In the genomic region with DNA sequence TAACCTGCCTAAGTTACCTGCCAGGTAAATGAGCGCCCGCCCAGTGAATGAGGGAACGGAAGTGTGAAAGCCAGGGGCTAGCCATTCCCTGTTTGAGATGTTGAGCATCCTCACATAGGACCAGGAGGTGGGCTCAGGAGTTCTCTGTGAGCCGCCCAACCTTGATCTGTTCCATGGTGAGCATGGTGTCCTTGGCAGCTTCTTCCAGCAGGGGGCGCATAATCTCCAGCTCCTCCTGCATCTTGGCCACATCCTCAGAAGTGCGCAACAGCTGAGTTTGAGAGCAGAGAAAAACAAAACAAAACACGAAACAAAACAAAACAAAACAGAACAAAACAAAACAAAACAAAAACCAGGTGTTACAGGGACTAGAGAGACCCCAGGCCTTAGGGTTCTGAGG, we compare ENCODE assay signal across 9 mouse cellular contexts. TPM values are rescaled to one million over a fixed set of nuclear protein-coding genes. Genes with fewer than 3 reads are reported as not detected.
DNase-seq lines count a peak whose midpoint lies in the region; ATAC-seq and TF ChIP-seq lines count a peak whose summit lies in the region.
"Had no signal": no experiment of that assay in that cellular context is flagged by ENCODE, and none has a peak within 500 bp of the region (broad histone marks: within the 10 kb centered on the region; RNA-seq: fewer than 3 reads in every experiment).

No protein-coding gene starts in this region.

- peak; percentile 92 for TF ChIP-seq CTCF in left cerebral cortex, adult 2 months (IDR thresholded peaks at IDR 0.05)

- H3K9me3 ChIP-seq in heart, embryonic 11.5 days (replicated peaks; ENCODE audit: control insufficient read depth, low read length), result no peaks in the 10 kb centered on the region
- no peaks in the 10 kb centered on the region for H3K9me3 ChIP-seq in midbrain, embryonic 13.5 days

- peaks cover 5% of the 10 kb centered on the region; the same call in 1 of the 2 replicates for H3K27me3 ChIP-seq in heart, embryonic 11.5 days (ENCODE audit: control insufficient read depth, insufficient read depth, low read length)
- no peaks in the 10 kb centered on the region for H3K27me3 ChIP-seq in midbrain, embryonic 13.5 days
- H3K27me3 ChIP-seq: Patski had no signal

- H3K27ac ChIP-seq in heart, embryonic 11.5 days (ENCODE audit: low read depth, low read length), result no peak overlapping the region
- no peak overlapping the region for H3K27ac ChIP-seq in left cerebral cortex, adult 2 months
- H3K27ac ChIP-seq in midbrain, embryonic 13.5 days, result no peak overlapping the region

- intact Hi-C loops in left cerebral cortex, adult 2 months (cut with DNase I), result loop anchor here (2.0 kb wide), 2 partner anchors 51 to 201 kb away; a partner anchor contains a TSS

- no peak overlapping the region for H3K4me3 ChIP-seq in heart, embryonic 11.5 days (ENCODE audit: low read depth, low read length)
- H3K4me3 ChIP-seq in left cerebral cortex, adult 2 months, result no peak overlapping the region
- H3K4me3 ChIP-seq in midbrain, embryonic 13.5 days (replicated peaks), result no peak overlapping the region

- H3K4me2 ChIP-seq in heart, embryonic 11.5 days, result no peak overlapping the region
- H3K4me2 ChIP-seq in midbrain, embryonic 13.5 days (replicated peaks), result no peak overlapping the region

- peaks cover 9% of the 10 kb centered on the region; the same call in 1 of the 2 replicates for H3K4me1 ChIP-seq in heart, embryonic 11.5 days (ENCODE audit: control insufficient read depth, insufficient read depth, low read length)
- peaks cover 29% of the 10 kb centered on the region for H3K4me1 ChIP-seq in midbrain, embryonic 13.5 days (replicated peaks)

- ATAC-seq in heart, embryonic 11.5 days (replicated peaks; ENCODE audit: insufficient number of reproducible peaks, low FRiP score, low TSS enrichment), result no peak
- 0 out of 2 replicates have a peak, but pooled peaks have one; percentile 7 for ATAC-seq in midbrain, embryonic 13.5 days
- ATAC-seq: Patski had no signal

- no peaks in the 10 kb centered on the region for H3K36me3 ChIP-seq in heart, embryonic 11.5 days (ENCODE audit: control insufficient read depth, insufficient read depth, low read length)
- H3K36me3 ChIP-seq in midbrain, embryonic 13.5 days, result no peaks in the 10 kb centered on the region

- H3K9ac ChIP-seq in heart, embryonic 11.5 days (ENCODE audit: low read depth, low read length), result no peak overlapping the region
- H3K9ac ChIP-seq in midbrain, embryonic 13.5 days (replicated peaks), result no peak overlapping the region

- 17% methylated on average over 7 of the region's 7 CpGs for WGBS in heart, embryonic 11.5 days (ENCODE audit: insufficient replicate concordance)
- WGBS in midbrain, embryonic 13.5 days, result 29% methylated on average over 7 of the region's 7 CpGs

- peak; percentile 93 for DNase-seq in heart, adult 11 months
- DNase-seq in adrenal gland, postnatal 10 days, result peak; percentile 89
- DNase-seq in embryo, embryonic 11 days, result peak; percentile 83
- peak; percentile 88 for DNase-seq in heart, postnatal 4 days
- peak; percentile 77 to 80 for DNase-seq in left cerebral cortex, adult 2 months (ENCODE audit: extremely low spot score in 1 of 2, low spot score in 2 of 2)
- peak; percentile 75 to 88 for DNase-seq in spleen, postnatal 10 days (ENCODE audit: low spot score in 2 of 2)

RNA-seq across cellular contexts. Expression of a gene that starts 20.9 kb away (rescaled TPM):
- 52.5 and 57.8 TPM in 2 replicates for polyA plus RNA-seq in heart, embryonic 11.5 days (2014; fragmentation: Nextera tagmentation; extraction: Ambion mirVana)
- 10 to 100 TPM; 58.4 to 67.6 TPM for total RNA-seq in adrenal gland, postnatal 10 days (2021)
- 10 to 100 TPM; 54.4 to 54.8 TPM for total RNA-seq in heart, postnatal 4 days (2021)
- total RNA-seq in left cerebral cortex, adult 2 months (2021), result 100 to 1,000 TPM; 142 to 146 TPM
- 127 and 133 TPM in 2 replicates for polyA plus RNA-seq in midbrain, embryonic 13.5 days (2015; fragmentation: Nextera tagmentation; extraction: Ambion mirVana)

RNA-seq across cellular contexts. Expression of a gene that starts 21.0 kb away (rescaled TPM):
- 7.4 and 8.7 TPM in 2 replicates for polyA plus RNA-seq in heart, embryonic 11.5 days (2014; fragmentation: Nextera tagmentation; extraction: Ambion mirVana)
- total RNA-seq in adrenal gland, postnatal 10 days (2021), result 1 to 10 TPM; 9.1 to 9.2 TPM
- total RNA-seq in heart, postnatal 4 days (2021), result 1 to 10 TPM; 5.5 to 6.4 TPM
- total RNA-seq in left cerebral cortex, adult 2 months (2021), result 1 to 10 TPM; 3.3 to 4.3 TPM
- 12.7 and 13.2 TPM in 2 replicates for polyA plus RNA-seq in midbrain, embryonic 13.5 days (2015; fragmentation: Nextera tagmentation; extraction: Ambion mirVana)

RNA-seq across cellular contexts. Expression of a gene that starts 51.5 kb away (rescaled TPM):
- polyA plus RNA-seq in heart, embryonic 11.5 days (2014; fragmentation: Nextera tagmentation; extraction: Ambion mirVana), result 1.5 TPM in 2 replicates
- total RNA-seq in adrenal gland, postnatal 10 days (2021), result 1 to 10 TPM in 1 of 2 experiments, under 1 TPM in 1; 0.99 to 1.2 TPM
- total RNA-seq in heart, postnatal 4 days (2021), result under 1 TPM; 0.21 to 0.29 TPM
- 1 to 10 TPM; 4.6 to 5.8 TPM for total RNA-seq in left cerebral cortex, adult 2 months (2021)
- polyA plus RNA-seq in midbrain, embryonic 13.5 days (2015; fragmentation: Nextera tagmentation; extraction: Ambion mirVana), result 5.0 and 5.3 TPM in 2 replicates

RNA-seq across cellular contexts. Expression of a gene that starts 54.5 kb away (rescaled TPM):
- 0.03 and 0.08 TPM in 2 replicates for polyA plus RNA-seq in heart, embryonic 11.5 days (2014; fragmentation: Nextera tagmentation; extraction: Ambion mirVana)
- 10 to 100 TPM; 12.1 to 12.3 TPM for total RNA-seq in adrenal gland, postnatal 10 days (2021)
- total RNA-seq in heart, postnatal 4 days (2021), result 10 to 100 TPM in 1 of 2 experiments, 1 to 10 TPM in 1; 9.2 to 11.4 TPM
- 1 to 10 TPM; 5.4 to 6.1 TPM for total RNA-seq in left cerebral cortex, adult 2 months (2021)
- 0.76 and 0.83 TPM in 2 replicates for polyA plus RNA-seq in midbrain, embryonic 13.5 days (2015; fragmentation: Nextera tagmentation; extraction: Ambion mirVana)

RNA-seq across cellular contexts. Expression of a gene that starts 55.4 kb away (rescaled TPM):
- polyA plus RNA-seq in heart, embryonic 11.5 days (2014; fragmentation: Nextera tagmentation; extraction: Ambion mirVana), result 286 and 325 TPM in 2 replicates
- 100 to 1,000 TPM; 224 to 328 TPM for total RNA-seq in adrenal gland, postnatal 10 days (2021)
- total RNA-seq in heart, postnatal 4 days (2021), result 100 to 1,000 TPM; 301 to 310 TPM
- 100 to 1,000 TPM; 387 to 407 TPM for total RNA-seq in left cerebral cortex, adult 2 months (2021)
- 354 and 385 TPM in 2 replicates for polyA plus RNA-seq in midbrain, embryonic 13.5 days (2015; fragmentation: Nextera tagmentation; extraction: Ambion mirVana)
